Mouse (Mus musculus): ENCODE results near the gene Cyp2c23.

- TF ChIP-seq CTCF (IDR thresholded peaks at IDR 0.05; ENCODE audit: extremely low read depth, insufficient read depth, low read length) (no peak), POLR2A (IDR thresholded peaks at IDR 0.05; ENCODE audit: extremely low read depth, insufficient read depth, low read length) (no peak)
Measured at GRCm38 (mm10) chr19:43986069-43986794, 42.8 kb downstream of the Cyp2c23 start, which contains the start of gene Cpn1.
